Mouse (Mus musculus) MEL (cell line): ENCODE measurements at regions not wholly inside any gene's neighbourhood (a gene's known extent, or its start where the extent isn't known, plus 50 kb on each side); places are given as distances from the start of the nearest gene placed in this dataset.

ENCODE experiments used
- BHLHE40 ChIP-seq: IDR thresholded peaks from 2 replicates; pipeline ENCODE4 v1.6.1; 2012; ENCODE audit warnings: low read depth, mild to moderate bottlenecking, inconsistent platforms, low read length, improper control_type of control experiment, borderline replicate concordance
- CTCF ChIP-seq, 3 experiments: IDR thresholded peaks in 2 of 3; conservative IDR thresholded peaks in 1 of 3; 2 replicates each; pipeline ENCODE4 v1.5.1; 2011 to 2012; ENCODE audit warnings: low read length in 3 of 3, low read depth in 2 of 3, mild to moderate bottlenecking in 2 of 3, improper control_type of control experiment in 1 of 3, inconsistent platforms in 1 of 3, mixed read lengths in 1 of 3, moderate library complexity in 1 of 3; ENCODE audit not compliant: control insufficient read depth in 1 of 3, insufficient read depth in 1 of 3, poor library complexity in 1 of 3, severe bottlenecking in 1 of 3
- E2F4 ChIP-seq: IDR thresholded peaks from 2 replicates; pipeline ENCODE4 v1.6.1; 2011; ENCODE audit warnings: low read depth, low read length, improper control_type of control experiment, borderline replicate concordance
- MAX ChIP-seq: IDR thresholded peaks from 2 replicates; pipeline ENCODE4 v1.6.1; 2011; ENCODE audit warnings: low read length, improper control_type of control experiment
- MAZ ChIP-seq: IDR thresholded peaks from 2 replicates; pipeline ENCODE4 v1.6.1; 2012; ENCODE audit warnings: low read depth, mild to moderate bottlenecking, inconsistent platforms, low read length, improper control_type of control experiment
- MXI1 ChIP-seq: IDR thresholded peaks from 2 replicates; pipeline ENCODE4 v1.6.1; 2011; ENCODE audit warnings: mild to moderate bottlenecking, low read depth, low read length, improper control_type of control experiment
- NRF1 ChIP-seq: IDR thresholded peaks from 2 replicates; pipeline ENCODE4 v1.6.1; 2014; ENCODE audit warnings: low read depth, mild to moderate bottlenecking, inconsistent platforms, low read length, improper control_type of control experiment, moderate library complexity; ENCODE audit not compliant: poor library complexity, insufficient read depth, severe bottlenecking
- POLR2A ChIP-seq, 2 experiments: IDR thresholded peaks; 2 replicates each; pipeline ENCODE4 v1.6.1; 2011 to 2012; ENCODE audit warnings: low read length in 2 of 2, mild to moderate bottlenecking in 2 of 2, control low read depth in 1 of 2, improper control_type of control experiment in 1 of 2, low read depth in 1 of 2, moderate library complexity in 1 of 2; ENCODE audit not compliant: control insufficient read depth in 1 of 2, insufficient read depth in 1 of 2, poor library complexity in 1 of 2
- RCOR1 ChIP-seq: IDR thresholded peaks from 2 replicates; pipeline ENCODE4 v1.6.1; 2012; ENCODE audit warnings: low read depth, mild to moderate bottlenecking, inconsistent platforms, low read length, improper control_type of control experiment
- TAL1 ChIP-seq: IDR thresholded peaks from 2 replicates; pipeline ENCODE4 v1.6.1; 2012; ENCODE audit warnings: mild to moderate bottlenecking, inconsistent platforms, low read length, moderate library complexity, mixed read lengths
- USF1 ChIP-seq: IDR thresholded peaks from 2 replicates; pipeline ENCODE4 v1.6.1; 2014; ENCODE audit warnings: low read depth, mild to moderate bottlenecking, inconsistent platforms, low read length, improper control_type of control experiment, moderate library complexity
- ZKSCAN1 ChIP-seq: IDR thresholded peaks from 2 replicates; pipeline ENCODE4 v1.6.1; 2012; ENCODE audit warnings: low read depth, mild to moderate bottlenecking, inconsistent platforms, low read length, improper control_type of control experiment, moderate library complexity
- ZMIZ1 ChIP-seq: IDR thresholded peaks from 2 replicates; pipeline ENCODE4 v1.6.1; 2012; ENCODE audit warnings: low read depth, mild to moderate bottlenecking, inconsistent platforms, low read length, improper control_type of control experiment, moderate library complexity
- ZNF384 ChIP-seq: IDR thresholded peaks from 2 replicates; pipeline ENCODE4 v1.6.1; 2012; ENCODE audit warnings: low read depth, mild to moderate bottlenecking, inconsistent platforms, low read length, improper control_type of control experiment

GRCm38 (mm10) chr14:48736211-48736610, 62.6 kb upstream of the Otx2 start:
- TF ChIP-seq CTCF (IDR thresholded peaks at IDR 0.05 in 2 of 3, conservative IDR thresholded peaks at IDR 0.05 in 1 of 3; ENCODE audit: control insufficient read depth in 1 of 3, insufficient read depth in 1 of 3, low read depth in 2 of 3, low read length in 3 of 3, poor library complexity in 1 of 3, severe bottlenecking in 1 of 3) (no peak), MAX (no peak), RCOR1 (no peak), POLR2A (IDR thresholded peaks at IDR 0.05; ENCODE audit: control insufficient read depth in 1 of 2, insufficient read depth in 1 of 2, low read depth in 1 of 2, low read length in 2 of 2, poor library complexity in 1 of 2) (no peak), E2F4 (no peak), NRF1 (no peak), ZKSCAN1 (no peak), TAL1 (no peak), MXI1 (no peak), USF1 (no peak), ZNF384 (no peak), BHLHE40 (no peak), ZMIZ1 (no peak), MAZ (no peak)
